Mouse (Mus musculus): ENCODE measurements around the gene Apoc2. TPM values are rescaled to one million over a fixed set of nuclear protein-coding genes. Genes with fewer than 3 reads are reported as not detected.

Gene Apoc2
- polyA plus RNA-seq, 1 experiment from 2014 or later, result 98.1 TPM

DNA sequence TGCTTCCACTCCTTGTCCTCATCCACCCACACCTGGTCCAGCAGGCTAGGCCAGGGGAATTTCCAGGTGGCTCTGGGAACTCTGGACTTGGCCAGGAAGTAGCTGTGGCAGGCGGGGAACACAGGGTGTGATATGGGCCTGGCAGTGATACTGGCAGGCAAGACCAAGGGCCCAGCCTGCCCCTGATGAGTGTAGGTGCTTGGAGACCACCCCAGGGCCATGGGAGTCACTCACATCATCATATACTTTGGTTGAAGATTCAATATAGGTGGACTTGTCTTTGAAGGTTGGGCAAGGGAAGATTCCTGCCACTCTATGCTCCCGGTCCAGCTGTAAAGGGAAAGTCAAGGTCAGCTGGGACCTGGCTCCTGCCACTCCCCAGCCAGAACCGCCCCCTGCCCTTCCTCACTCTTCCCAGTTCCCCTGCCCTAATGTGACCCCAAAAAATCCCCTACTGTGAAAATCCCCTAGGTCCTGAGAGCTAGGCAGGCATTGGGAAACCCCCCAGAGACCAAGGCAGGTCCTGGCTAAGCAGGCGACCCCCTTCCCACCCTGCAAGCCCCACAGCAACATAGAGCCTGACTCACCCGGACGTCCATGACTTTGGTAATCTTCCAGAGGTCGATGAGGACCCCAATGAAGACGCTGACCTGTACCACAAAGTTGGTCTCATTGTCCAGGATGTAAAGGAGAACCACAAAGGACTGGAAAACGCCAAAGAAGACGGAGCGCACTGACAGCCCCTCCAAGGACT lies 42.5 kb downstream of the Apoc2 start:
- H3K27me3 ChIP-seq (replicated peaks), result no peaks in the 10 kb centered on the region
- no peak for ATAC-seq (ENCODE audit: insufficient read depth, low FRiP score, low read depth)
- H3K4me3 ChIP-seq (replicated peaks), result no peak overlapping the region
- WGBS, result 89% methylated on average over 11 of the region's 11 CpGs
- H3K4me1 ChIP-seq, result no peaks in the 10 kb centered on the region
- no peaks in the 10 kb centered on the region for H3K9me3 ChIP-seq
- no peak overlapping the region for H3K9ac ChIP-seq
- H3K4me2 ChIP-seq, result no peak overlapping the region
- no peak overlapping the region for H3K27ac ChIP-seq
- peaks cover 70% of the 10 kb centered on the region for H3K36me3 ChIP-seq

GRCm38 (mm10) chr7:19634591-19634990 lies 43.1 kb downstream of the Apoc2 start:
- Histone ChIP-seq H3K27ac (no peak overlapping the region), H3K4me1 (no peaks in the 10 kb centered on the region), H3K9ac (no peak overlapping the region), H3K4me2 (no peak overlapping the region), H3K4me3 (replicated peaks) (no peak overlapping the region), H3K27me3 (replicated peaks) (no peaks in the 10 kb centered on the region), H3K36me3 (peaks cover 65% of the 10 kb centered on the region), H3K9me3 (no peaks in the 10 kb centered on the region)
- ATAC-seq (ENCODE audit: insufficient read depth, low FRiP score, low read depth), result no peak
- WGBS, result 93% methylated on average over 2 of the region's 2 CpGs

GRCm38 (mm10) chr7:19633855-19634254 lies 43.9 kb downstream of the Apoc2 start:
- Histone ChIP-seq H3K4me1 (no peaks in the 10 kb centered on the region), H3K9ac (no peak overlapping the region), H3K27me3 (replicated peaks) (no peaks in the 10 kb centered on the region), H3K4me2 (no peak overlapping the region), H3K36me3 (peaks cover 58% of the 10 kb centered on the region), H3K27ac (no peak overlapping the region), H3K4me3 (replicated peaks) (no peak overlapping the region), H3K9me3 (no peaks in the 10 kb centered on the region)
- no peak for ATAC-seq (ENCODE audit: insufficient read depth, low FRiP score, low read depth)
- 91% methylated on average over 15 of the region's 15 CpGs for WGBS

DNA sequence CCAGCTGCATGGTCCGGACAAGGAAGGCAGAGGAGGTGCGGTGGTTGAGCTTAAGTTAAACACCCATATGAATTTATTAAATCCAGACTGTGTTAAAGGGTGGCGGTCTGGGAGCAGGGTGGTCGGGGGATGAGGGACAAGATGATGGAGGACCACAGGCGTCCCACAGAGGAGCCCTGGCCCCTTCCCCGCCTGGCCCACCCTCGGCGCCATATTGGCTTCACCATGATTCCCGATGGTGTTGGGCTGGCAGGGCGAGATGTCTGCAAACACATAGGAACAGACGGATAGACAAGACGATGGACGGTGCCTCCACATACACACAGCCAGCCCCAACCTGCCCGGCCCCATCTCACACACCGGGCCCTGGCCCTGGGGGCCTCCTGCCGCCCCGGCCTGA lies 44.5 kb downstream of the Apoc2 start:
- no peak overlapping the region for H3K9ac ChIP-seq
- WGBS, result 83% methylated on average over 17 of the region's 17 CpGs
- H3K27ac ChIP-seq, result no peak overlapping the region
- ATAC-seq (ENCODE audit: insufficient read depth, low FRiP score, low read depth), result no peak
- H3K4me2 ChIP-seq, result no peak overlapping the region
- H3K36me3 ChIP-seq, result peaks cover 55% of the 10 kb centered on the region
- no peaks in the 10 kb centered on the region for H3K4me1 ChIP-seq
- no peaks in the 10 kb centered on the region for H3K27me3 ChIP-seq (replicated peaks)
- no peak overlapping the region for H3K4me3 ChIP-seq (replicated peaks)
- H3K9me3 ChIP-seq, result no peaks in the 10 kb centered on the region

GRCm38 (mm10) chr7:19632720-19633119 lies 45.0 kb downstream of the Apoc2 start:
- ATAC-seq (ENCODE audit: insufficient read depth, low FRiP score, low read depth), result no peak
- Histone ChIP-seq H3K4me2 (no peak overlapping the region), H3K27me3 (replicated peaks) (no peaks in the 10 kb centered on the region), H3K9ac (no peak overlapping the region), H3K4me1 (peaks cover 3% of the 10 kb centered on the region; the same call in 1 of the 2 replicates), H3K36me3 (peaks cover 50% of the 10 kb centered on the region), H3K9me3 (no peaks in the 10 kb centered on the region), H3K27ac (no peak overlapping the region), H3K4me3 (replicated peaks) (no peak overlapping the region)

DNA sequence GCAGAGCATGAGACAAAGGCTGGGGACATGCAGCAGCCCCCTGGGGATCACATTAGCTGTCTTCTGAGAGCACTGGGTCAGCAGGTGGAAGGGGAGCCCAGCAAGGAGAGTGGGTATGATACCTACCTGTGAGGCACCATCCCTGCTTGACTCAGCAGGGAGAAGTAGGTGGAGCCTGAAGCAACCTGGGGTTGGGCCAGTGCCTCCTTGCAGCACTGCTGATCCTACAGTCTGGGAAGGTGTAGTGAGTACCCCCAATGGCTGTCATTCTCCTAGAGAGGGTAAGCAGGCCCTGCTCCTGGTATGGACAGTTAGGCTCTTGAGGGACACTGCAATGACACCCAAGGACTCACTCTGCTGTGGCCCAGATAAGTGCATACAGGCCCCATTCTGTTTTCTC lies 45.5 kb downstream of the Apoc2 start:
- no peak for ATAC-seq (ENCODE audit: insufficient read depth, low FRiP score, low read depth)
- Histone ChIP-seq H3K36me3 (peaks cover 46% of the 10 kb centered on the region), H3K9ac (no peak overlapping the region), H3K4me1 (peaks cover 4% of the 10 kb centered on the region; the same call in 1 of the 2 replicates), H3K4me2 (no peak overlapping the region), H3K27ac (no peak overlapping the region), H3K27me3 (replicated peaks) (no peaks in the 10 kb centered on the region), H3K4me3 (replicated peaks) (no peak overlapping the region), H3K9me3 (no peaks in the 10 kb centered on the region)

- Histone ChIP-seq H3K4me3 (replicated peaks) (peak within 1 kb of the TSS; percentile 89), H3K9ac (peak within 1 kb of the TSS; percentile 43; the same call in 1 of the 2 replicates), H3K4me1 (peaks cover 4% of the 10 kb centered on the region; the same call in 1 of the 2 replicates), H3K9me3 (no peaks in the 10 kb centered on the region), H3K36me3 (peaks cover 22% of the 10 kb centered on the region), H3K27ac (peak within 1 kb of the TSS; percentile 92), H3K27me3 (replicated peaks) (no peaks in the 10 kb centered on the region), H3K4me2 (peak within 1 kb of the TSS; percentile 95)
- 1% methylated on average over 41 of the region's 41 CpGs for WGBS
- peak; percentile 50; the same call in 1 of the 2 replicates for ATAC-seq (ENCODE audit: insufficient read depth, low FRiP score, low read depth)
Observed at GRCm38 (mm10) chr7:19629361-19629734, 48.4 kb downstream of the Apoc2 start, which contains the start of gene Relb. Relb (minus strand) TSS chr7:19629438.

GRCm38 (mm10) chr7:19628536-19629360 lies 49.0 kb downstream of the Apoc2 start:
- Histone ChIP-seq H3K9me3 (no peaks in the 10 kb centered on the region), H3K36me3 (peaks cover 17% of the 10 kb centered on the region), H3K4me1 (peaks cover 4% of the 10 kb centered on the region; the same call in 1 of the 2 replicates), H3K4me3 (replicated peaks) (peak overlapping the region; percentile 89), H3K27ac (peak overlapping the region; percentile 92), H3K9ac (peak overlapping the region; percentile 43; the same call in 1 of the 2 replicates), H3K4me2 (peak overlapping the region; percentile 95), H3K27me3 (replicated peaks) (no peaks in the 10 kb centered on the region)
- peak; percentile 91 for ATAC-seq (ENCODE audit: insufficient read depth, low FRiP score, low read depth)
- WGBS, result under 1% methylated on average over 56 of the region's 57 CpGs

GRCm38 (mm10) chr7:19628192-19628535 lies 49.6 kb downstream of the Apoc2 start:
- H3K9ac ChIP-seq, result no peak overlapping the region; the same call in 1 of the 2 replicates
- no peak for ATAC-seq (ENCODE audit: insufficient read depth, low FRiP score, low read depth)
- H3K4me2 ChIP-seq, result peak overlapping the region; percentile 95
- no peaks in the 10 kb centered on the region for H3K9me3 ChIP-seq
- peak overlapping the region; percentile 92 for H3K27ac ChIP-seq
- peaks cover 4% of the 10 kb centered on the region; the same call in 1 of the 2 replicates for H3K4me1 ChIP-seq
- H3K36me3 ChIP-seq, result peaks cover 11% of the 10 kb centered on the region
- peak overlapping the region; percentile 89 for H3K4me3 ChIP-seq (replicated peaks)
- 13% methylated on average over 17 of the region's 17 CpGs for WGBS
- H3K27me3 ChIP-seq (replicated peaks), result no peaks in the 10 kb centered on the region

DNA sequence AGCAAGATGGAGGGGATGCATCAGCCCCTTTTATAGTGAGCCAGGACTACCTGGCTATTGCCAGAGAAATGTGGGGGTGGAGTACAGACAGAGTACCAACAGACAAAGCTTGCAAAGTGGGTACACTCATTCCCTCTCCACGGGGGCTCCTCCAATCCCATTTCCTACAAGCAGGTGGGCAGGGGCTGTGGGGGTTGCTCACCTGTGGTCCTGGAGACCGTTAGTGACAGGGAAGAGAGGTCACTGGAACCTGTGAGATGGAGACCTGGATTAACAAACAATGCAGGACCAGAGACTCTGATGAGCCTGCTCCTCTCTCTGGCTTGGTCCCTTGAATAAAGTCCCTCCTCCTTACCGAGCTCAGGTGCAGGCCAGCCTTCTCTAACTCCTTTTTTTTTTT lies 50.0 kb downstream of the Apoc2 start:
- Histone ChIP-seq H3K9me3 (no peaks in the 10 kb centered on the region), H3K27ac (peak overlapping the region; percentile 92), H3K4me1 (peaks cover 4% of the 10 kb centered on the region; the same call in 1 of the 2 replicates), H3K36me3 (peaks cover 7% of the 10 kb centered on the region; the same call in 1 of the 2 replicates), H3K9ac (no peak overlapping the region), H3K27me3 (replicated peaks) (no peaks in the 10 kb centered on the region), H3K4me3 (replicated peaks) (peak overlapping the region; percentile 89), H3K4me2 (peak overlapping the region; percentile 95)
- WGBS, result 56% methylated on average over 3 of the region's 3 CpGs
- ATAC-seq (ENCODE audit: insufficient read depth, low FRiP score, low read depth), result no peak

- Histone ChIP-seq H3K27ac (no peak overlapping the region), H3K4me3 (replicated peaks) (no peak overlapping the region), H3K9me3 (no peaks in the 10 kb centered on the region), H3K9ac (no peak overlapping the region), H3K4me1 (peaks cover 8% of the 10 kb centered on the region), H3K4me2 (no peak overlapping the region), H3K36me3 (no peaks in the 10 kb centered on the region), H3K27me3 (replicated peaks) (no peaks in the 10 kb centered on the region)
- 59% methylated on average over 2 of the region's 2 CpGs for WGBS
- no peak for ATAC-seq (ENCODE audit: insufficient read depth, low FRiP score, low read depth)
Observed at GRCm38 (mm10) chr7:19623433-19623832, 54.3 kb downstream of the Apoc2 start.

DNA sequence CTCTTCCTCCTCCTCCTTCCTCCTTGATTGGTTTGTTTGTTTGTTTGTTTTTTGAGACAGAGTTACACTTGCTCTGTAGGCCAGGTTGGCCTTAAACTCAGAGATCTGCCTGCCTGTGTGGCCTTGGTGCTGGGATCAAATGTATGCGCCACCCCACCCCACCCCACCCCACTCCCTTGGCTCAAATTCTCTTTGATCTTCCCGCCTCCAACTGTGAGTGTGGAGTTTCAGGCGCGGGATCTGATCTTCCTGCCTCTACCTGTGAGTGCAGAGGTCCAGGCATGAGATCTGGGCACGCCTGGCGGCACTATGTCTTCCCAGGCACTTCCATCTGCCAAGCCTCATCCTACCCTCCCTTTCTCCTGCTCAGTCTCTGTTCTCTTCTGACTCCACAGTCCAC lies 55.5 kb downstream of the Apoc2 start:
- H3K9me3 ChIP-seq, result no peaks in the 10 kb centered on the region
- peaks cover 4% of the 10 kb centered on the region; the same call in 1 of the 2 replicates for H3K4me1 ChIP-seq
- no peak overlapping the region for H3K4me2 ChIP-seq
- no peak overlapping the region for H3K9ac ChIP-seq
- ATAC-seq (ENCODE audit: insufficient read depth, low FRiP score, low read depth), result no peak
- no peak overlapping the region for H3K27ac ChIP-seq
- no peaks in the 10 kb centered on the region for H3K27me3 ChIP-seq (replicated peaks)
- 25% methylated on average over 6 of the region's 6 CpGs for WGBS
- H3K4me3 ChIP-seq (replicated peaks), result no peak overlapping the region
- no peaks in the 10 kb centered on the region for H3K36me3 ChIP-seq
